Mouse (Mus musculus) right cerebral cortex, adult 2 months (tissue): ENCODE measurements around the gene Fam221b.

Source experiments
- DNase-seq, 2 experiments: peaks; one replicate each; pipeline ENCODE4 v3.0.0; 2021 to 2022; ENCODE audit warnings: low spot score in 2 of 2

Fam221b gene

DNA sequence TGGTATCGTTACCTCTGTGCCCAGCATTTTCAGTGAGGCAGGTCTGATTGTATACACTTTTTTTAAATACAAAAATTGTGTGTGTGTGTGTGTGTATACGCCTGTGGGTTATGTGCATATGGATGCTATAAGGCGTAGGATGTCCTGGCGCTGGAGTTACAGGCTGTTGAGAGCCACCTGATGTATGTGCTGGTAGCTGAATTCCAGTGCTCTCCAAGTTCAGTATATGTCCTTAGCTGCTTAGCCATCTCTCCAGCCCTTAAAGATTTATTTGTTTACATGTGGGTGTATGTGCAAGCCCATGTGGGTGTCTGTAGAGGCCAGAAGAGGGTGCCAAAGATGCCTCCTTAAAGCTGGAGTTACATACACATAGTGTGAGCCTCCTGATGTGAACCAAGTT is 11.8 kb downstream of the Fam221b start:
- no peak for DNase-seq

DNA sequence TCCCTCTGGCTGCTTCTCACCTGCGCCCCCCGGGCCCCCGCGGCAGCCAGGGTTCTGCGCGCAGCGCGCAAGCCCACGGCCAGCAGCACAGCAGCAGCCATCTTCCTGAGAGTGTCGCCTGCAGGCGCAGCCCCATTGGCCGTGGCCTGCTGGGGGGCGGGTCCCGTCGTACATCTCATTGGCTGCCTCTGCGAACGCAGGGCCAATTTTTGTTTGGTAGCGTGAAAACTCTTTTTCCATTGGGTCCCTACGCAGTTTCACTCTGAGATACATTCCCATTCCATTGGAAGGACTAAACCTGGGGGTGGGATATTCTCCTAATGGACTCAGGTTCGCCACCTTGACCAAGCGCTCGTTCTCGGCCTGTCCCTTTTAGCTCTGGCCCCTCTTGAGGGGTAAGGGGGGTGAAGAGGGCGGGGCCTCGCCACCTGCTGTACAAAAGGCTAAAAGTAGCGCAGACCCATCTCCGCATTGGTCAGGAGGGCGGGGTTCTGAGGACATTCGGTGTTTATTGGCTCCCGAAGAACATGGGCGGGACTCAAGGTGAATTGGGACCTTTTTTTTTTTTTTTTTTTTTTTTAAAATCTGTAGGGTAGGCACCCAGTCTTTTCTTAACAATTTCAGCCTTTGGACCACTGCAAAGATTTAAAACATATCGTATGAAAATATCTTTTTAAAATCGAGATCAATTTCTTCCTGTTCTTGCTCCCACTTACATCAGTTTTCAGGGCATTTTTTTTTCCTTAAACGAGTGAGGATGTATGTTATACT is 12.4 kb downstream of the Fam221b start, which contains the start of gene Hint2:
Hint2 (minus strand) TSS at position 128 of the 771 bp plus-strand sequence.
- peak; percentile 94 to 96 for DNase-seq

DNA sequence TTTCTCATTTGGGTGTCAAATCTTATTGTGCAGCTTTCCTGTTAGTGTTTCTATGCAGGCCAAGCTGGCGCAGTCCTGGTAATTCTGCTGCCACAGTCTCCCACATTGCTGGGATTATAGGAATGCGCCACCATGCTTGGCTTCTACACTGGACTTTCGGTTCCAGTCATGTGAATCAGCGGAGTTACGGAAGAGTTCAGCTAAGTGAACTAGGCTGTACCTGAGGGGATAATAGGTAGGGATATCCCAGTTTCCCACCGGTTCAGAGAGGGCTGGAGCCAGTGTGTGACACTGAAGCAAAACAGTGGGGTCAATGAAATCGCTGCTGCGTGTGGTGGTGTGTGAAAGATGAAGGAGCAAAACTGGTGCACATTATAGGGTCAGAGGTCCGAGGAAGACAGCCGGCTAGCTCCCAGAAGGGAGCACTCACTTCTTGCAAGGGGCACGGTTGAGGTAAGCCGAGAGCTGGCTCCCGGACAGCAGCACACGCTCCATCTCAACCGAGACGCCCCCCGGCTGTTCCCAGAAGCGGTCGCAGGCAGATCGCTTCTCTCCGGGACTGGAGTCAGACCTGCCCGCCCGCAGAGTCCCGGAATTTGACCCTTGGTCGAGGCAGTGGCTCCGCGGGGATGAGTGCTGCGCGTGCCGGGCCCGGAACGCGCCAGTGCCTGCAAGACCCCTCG is 13.1 kb downstream of the Fam221b start:
- peak in 1 of 2 experiments; percentile 30 for DNase-seq

DNA sequence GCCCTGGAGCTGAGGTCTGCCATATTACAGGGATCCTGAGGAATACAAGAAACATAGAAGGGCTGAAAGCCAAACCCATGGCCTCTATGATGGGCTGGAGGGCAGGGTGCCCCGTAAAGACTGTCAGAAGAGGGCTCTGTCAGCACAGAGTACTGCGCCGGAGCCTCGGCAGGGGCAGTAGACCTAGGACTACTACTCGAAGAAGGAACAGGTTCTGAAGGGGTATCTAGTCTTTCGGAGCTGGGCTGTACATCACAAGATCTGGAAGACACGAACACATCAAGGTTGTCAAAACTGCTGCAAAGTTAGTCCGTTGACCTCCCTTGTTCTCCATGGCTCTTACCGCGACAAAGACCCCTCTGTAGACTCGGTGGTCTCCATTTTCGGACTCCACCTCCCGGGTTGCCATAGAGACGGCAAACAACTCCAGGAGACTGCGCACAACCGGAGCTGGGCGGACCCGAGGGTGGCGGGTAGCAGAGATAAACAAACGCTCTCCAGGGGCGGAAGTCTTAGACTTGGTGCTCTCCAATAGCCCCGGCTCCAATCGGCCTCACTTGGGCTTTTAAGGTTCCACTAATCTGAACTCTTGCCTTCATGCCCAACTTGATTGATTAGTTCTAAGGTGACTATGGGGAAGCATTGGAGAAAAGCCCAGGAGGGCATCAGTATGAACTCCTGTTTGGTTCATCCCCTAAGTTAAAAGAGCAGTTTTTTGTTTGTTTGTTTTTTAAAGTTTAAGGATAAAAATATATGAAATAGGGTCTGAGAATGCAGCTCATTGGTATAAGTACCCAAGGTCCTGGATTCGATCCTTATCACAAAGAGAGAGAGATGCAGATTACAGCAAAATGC is 15.6 kb downstream of the Fam221b start, which contains the start of gene Spag8:
Spag8 (minus strand) TSS at position 434 of the 855 bp plus-strand sequence.
- peak in 1 of 2 experiments; percentile 38 for DNase-seq

DNA sequence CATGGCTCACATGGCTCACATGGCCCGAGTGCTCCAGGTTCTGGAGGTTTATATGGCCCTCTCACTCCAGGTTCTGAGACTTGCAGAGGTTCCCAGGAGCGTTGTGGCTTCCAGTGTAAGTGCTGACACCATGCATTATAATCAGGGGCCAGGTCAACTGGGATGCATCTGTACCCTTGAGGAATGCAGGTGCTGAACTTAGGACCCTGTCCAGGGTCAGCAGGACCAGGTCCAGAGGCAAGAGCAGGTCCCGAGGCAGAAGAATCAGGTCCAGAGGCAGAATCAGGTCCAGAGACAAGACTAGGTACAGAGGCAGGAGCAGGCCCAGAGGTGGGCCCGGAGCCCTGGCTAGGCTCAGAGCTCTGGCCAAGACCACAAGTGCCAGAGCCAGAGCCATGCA is 16.2 kb downstream of the Fam221b start:
- DNase-seq, result no peak

DNA sequence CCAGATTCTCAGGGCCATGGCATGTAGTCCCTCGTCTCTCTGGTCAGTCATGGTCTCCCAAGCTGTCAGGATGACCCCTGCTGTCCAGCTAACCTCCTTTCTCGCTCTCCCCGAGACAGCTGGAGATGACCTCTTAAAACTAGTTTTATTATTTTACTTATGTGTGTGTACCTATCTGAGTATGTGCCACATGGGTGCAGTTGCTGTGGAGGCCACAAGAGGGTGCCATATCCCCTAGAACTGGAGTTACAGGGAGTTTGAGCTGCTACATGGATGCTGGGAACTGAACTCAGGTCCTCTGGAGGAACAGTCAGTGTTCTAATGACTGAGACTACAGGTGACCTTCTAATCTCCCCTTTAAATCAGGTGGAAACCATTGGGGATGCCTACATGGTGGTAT is 19.2 kb downstream of the Fam221b start:
- no peak for DNase-seq

DNA sequence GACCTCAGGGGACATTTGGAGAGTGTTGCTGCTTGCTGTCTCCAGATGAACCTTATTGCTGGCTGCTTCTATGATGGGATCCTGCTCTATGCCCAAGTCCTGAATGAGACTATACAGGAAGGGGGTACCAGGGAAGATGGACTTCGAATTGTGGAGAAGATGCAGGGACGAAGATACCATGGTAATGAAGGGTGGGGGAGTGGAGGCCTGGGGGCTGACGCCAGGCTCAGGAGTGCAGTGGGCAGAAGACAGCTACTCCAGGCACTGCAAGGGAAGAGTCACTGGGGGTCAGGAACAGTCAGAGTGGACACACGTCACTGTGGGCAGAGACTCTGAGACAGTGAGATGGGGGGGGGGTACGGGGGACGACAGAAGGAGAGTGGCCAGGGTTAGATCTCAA is 28.5 kb downstream of the Fam221b start:
- no peak for DNase-seq

DNA sequence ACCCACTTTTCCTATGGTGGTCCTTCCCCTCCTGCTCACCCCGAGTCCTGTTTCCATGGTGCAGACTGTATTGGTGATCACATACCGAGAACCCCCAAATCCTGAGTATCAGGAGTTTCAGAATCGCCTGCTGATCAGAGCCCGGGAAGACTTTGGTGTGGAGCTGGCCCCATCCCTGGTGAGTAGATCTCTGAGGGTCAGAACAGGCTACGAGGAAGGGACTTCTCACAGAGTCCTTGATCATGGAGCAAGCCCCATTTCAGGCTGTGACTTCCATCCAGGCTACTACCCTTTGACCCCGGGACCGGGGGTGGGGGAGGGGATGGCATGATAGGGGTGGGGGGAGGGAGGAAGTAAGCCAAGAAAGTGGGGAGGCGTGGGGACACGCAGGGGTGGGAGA is 28.9 kb downstream of the Fam221b start:
- no peak for DNase-seq

DNA sequence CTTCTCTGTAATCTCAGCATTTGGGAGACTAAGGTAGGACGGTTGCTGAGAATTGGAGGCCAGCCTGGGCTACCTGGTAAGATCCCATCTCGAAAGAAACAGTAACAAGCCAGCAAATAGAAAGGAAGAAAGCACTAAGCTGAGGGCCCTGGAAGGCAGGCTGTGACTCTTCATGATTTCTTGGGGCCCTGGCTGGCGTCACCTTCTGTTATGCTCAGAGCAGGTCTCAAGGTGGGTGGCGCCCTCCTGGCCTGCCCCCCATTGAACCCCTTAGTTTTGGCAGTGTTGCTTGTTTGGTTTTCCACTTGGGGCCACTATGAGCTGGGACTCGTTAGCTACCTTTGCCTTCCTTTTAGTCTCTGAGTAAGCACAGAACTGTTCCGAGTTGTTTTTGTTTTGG is 32.2 kb downstream of the Fam221b start:
- DNase-seq, result no peak

DNA sequence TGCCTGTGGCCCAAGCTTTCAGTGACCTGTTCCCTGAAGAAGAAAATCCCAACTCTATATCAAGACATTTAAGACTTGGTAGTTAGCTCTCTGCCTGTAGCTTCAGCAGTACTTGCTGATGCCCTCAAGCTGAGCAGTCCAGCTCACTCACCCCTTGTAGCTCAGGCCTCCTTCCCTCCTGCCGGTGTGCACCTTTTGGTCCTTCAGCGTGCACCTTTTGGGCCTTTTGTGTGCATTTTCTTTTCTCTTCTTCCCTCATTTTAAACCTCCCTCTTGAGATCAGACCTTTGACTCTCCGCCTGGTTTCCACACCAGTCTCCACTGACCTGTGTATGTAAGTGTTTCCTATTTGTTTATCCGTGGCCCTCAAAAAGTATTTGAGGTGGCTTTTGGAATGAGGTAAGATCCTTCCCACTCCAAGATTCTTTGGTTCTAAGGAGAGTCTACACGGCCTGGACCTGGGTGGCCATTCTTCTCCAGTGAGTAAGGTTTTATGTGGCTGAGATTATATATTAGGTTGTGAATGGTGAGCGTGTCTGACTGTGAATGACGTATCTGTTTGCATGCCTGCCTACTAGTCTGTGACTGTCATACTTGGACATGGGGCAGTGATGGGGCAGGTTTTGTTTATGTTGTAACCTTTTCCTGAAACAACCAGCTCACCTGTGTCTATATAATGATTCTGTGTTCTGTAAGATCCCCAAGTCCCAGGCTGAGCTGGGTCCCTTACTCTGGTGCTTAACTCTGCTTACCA is 34.1 kb downstream of the Fam221b start:
- DNase-seq, result no peak

DNA sequence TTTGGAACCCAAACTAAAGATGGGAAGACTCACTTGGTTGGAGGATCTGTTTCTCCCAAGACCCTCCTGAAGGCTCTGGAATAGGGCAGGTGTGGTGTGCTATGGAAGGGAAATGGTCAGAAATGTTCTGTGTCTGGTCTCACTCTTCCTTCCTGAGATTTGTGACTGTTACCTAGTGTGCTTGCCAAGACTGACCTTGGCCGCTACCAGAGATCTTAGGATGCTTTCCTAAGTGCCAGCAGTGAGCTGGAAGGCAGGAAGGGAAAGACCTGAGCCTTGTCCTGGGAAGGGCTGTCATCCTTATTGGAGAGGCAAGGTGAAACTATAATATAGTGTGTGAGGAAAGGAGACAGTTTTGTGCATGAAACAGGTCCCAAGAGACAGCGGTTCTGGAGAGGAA is 35.2 kb downstream of the Fam221b start:
- no peak for DNase-seq

DNA sequence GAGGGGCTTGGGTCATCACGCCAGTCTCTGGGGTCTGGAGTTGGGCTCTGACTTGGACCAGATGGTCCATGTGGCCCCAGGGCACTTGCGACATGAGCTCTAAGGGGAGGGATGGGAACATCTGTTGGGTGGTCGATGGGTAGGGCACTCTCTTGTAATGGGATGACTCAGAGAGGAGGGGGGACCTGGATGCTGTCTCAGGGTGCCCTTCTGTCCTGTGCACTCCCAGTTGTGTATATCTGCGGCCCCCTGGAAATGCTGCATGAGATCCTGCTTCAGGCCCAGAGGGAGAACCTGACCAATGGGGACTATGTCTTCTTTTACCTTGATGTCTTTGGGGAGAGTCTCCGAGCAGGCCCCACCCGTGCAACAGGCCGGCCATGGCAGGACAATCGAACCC is 35.6 kb downstream of the Fam221b start:
- DNase-seq, result no peak

DNA sequence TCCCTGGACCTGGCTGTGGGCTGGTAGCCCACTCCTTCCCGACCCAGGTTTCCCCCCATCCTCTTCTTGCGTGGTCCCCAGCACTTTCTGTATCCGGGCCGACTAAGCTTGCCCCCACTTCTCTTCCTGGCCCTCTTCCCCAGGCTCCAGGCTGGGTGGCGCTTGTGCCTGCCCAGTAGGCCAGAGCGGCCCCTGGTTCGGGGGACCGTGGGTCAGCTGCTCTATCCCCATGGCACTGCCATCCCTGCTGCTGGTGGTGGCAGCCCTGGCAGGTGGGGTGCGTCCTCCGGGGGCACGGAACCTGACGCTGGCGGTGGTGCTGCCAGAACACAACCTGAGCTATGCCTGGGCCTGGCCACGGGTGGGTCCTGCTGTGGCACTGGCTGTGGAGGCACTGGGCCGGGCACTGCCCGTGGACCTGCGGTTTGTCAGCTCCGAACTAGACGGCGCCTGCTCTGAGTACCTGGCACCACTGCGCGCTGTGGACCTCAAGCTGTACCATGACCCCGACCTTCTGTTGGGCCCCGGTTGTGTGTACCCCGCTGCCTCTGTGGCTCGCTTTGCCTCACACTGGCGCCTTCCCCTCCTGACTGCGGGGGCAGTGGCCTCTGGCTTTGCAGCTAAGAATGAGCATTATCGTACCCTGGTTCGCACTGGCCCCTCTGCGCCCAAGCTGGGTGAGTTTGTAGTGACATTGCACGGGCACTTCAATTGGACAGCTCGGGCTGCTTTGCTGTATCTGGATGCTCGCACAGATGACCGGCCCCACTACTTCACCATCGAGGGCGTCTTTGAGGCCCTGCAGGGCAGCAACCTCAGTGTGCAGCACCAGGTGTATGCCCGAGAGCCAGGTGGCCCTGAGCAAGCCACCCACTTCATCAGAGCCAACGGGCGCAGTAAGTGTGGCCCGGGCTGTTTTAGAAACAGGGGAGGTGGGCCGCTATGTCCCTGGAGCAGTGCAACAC is 36.7 kb downstream of the Fam221b start:
- DNase-seq, result no peak

DNA sequence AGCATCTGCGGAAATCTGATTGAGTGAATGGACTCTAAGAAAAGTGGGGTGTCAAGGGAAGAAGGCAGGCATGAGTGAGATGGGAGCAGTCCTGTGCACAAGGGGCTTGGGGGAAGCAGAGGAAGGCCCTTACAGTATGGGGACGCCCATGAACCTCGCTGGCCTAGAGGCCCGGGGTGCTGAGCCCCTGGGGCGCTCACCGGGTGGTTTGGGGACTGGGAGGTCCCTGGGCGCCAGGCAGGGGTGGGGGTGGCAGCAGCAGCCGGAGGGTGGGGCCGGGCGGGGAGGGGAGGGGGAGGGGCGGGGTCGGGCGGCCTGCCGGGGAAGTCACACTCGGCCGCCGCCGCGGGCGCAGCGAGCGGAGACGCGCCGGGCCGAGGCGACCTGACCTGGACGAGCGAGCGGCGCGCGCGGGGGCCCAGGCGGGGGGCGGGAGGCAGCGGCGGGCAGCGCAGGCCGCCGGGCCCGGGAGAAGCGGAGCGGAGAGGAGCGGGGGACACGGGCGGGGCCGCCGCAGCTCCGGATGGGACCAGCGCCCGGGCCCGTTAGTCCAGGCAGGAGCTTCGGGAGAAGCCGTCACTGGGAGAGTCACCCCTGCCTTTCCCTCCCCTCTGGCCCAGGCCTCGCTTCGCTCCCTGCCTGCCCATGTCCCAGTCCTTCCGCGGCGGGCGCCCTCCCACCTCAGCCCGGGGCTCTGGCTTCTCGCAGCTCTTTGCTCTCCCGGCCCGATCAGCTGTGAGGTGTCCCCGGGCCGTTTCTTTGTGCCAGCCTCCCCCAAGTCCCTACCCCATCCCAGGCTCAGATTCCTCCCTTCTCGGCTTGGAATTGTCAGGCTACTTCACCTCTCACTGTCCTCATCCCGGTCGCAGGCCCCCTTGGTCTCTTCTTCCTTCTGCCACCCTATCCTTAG is 37.6 kb downstream of the Fam221b start, which contains the start of gene Npr2:
Npr2 (plus strand) TSS at position 890 of the 910 bp plus-strand sequence.
- DNase-seq, result peak in 1 of 2 experiments; percentile 41

DNA sequence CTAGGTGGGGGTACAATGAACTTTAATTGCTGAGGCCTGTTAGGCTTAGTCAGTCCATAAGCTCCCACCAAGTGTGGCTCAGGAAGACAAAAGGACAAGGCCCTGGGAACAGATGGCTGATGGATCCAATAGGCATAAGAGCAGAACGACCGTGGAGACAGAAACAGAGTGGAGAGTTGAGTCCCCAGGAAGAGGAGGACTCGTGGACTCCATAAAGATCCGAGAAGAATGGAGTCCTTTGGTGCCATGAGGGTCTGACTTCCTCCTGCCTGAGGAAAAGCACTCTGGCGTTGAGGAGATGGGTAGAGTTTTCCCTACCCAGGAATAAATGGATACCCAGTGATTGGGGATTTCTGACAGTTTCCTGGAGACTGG is 38.3 kb downstream of the Fam221b start:
- DNase-seq, result no peak

DNA sequence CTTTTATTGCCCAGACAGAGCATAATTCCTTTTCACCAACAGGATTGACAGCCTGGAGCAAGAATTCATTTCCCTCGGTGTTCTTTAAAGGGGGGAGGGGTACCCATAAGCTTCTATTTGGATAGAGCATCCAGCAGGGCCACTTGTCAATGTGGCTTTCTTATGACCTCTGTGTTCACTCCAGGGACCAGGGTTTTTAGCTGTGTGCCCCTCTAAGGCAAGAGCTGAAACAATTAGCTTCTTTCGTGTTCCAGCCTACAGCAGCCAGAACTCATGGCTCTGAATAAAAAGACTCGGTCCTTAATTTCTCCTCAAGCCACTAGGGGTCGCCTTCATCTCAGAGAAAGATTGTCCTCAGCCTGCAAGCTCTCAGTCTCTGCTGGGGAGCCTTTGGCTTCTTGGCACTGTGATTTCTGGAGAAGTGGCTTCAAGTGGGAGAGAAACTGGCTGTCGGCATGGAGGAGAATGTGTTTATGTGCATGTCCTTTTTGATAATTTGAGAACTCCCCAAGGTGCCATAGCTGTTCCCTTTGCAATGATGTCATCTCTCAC is 38.8 kb downstream of the Fam221b start:
- DNase-seq, result peak; percentile 90 to 94

DNA sequence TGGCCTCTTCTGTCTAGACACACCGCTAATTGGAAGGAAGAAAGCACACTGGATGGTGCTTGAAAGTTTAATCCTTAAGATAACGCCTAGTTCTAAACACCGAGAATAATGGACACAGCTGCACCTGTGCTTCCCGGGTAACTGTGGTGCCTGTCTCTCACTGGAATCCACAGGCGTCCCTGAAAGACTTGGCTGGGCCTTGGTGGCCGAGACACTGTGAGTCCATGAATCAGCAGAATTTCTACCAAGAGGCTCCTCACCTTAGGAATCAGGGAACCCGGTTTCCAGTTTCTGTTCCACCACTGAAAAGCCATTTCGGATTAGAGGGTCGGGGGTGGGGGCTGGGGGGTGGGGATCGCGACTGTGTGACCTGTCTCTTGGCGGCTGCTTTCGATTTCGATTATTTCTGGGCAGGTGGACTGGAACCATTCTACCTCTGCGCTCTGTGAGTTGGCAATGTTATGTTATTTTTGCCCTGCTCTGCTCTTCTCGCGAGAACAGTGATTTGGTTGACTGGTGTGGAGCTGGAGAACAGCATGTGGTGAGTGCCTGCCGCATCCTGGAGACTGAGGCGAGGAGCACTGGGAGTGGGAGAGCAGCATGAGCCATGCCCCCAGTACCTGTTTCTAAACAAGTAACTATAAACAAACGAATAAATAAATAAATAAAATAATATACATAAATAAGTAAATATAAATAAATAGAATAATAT is 39.7 kb downstream of the Fam221b start:
- no peak for DNase-seq

DNA sequence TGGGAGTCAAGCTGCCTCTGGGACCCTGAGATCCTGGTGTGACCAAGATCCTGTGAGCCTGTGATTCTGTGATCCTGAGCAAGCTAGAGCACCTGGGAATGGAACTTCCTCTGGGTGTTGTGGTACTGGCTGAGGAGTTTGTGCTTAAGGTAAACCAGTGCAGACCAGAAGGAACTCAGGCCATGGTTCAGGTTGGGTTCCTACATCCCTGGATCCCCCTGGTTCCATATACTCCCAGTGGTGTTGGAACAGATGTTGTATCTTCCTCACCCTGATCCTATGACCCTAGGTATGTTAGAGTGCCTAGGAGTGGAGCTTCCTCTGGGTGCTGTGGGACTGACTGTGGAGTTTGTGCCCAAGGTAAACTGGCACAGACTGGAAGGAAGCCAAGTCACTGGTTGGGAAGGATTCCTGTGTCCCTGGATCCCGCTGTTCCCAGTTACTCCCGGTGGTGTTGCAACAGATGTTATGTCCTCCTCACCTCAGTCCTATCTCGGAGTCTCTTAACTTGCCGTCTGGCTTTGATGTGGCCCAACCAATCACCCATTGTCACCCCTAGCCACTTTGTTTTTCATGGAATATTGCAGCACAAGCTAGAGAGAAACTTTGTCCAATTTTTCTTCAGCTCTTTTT is 48.7 kb downstream of the Fam221b start:
- DNase-seq, result no peak
